Mouse (Mus musculus) fibroblast of lung, adult 2 months (primary cell): ENCODE data around the gene Vwa3a.
"Not testable (repeated sequence)": the region's sequence is repeated elsewhere in the genome, so short reads cannot be mapped to it uniquely, and the experiment has no call there.

Experiments
- DNase-seq: peaks from one replicate; pipeline ENCODE4 v3.0.0-alpha.2; 2011; ENCODE audit warnings: low read depth

The Vwa3a gene

GRCm38 (mm10) chr7:120739018-120739417, at the start of gene Vwa3a:
Vwa3a (plus strand) TSS chr7:120739318.
- no peak for DNase-seq

- DNase-seq: no peak
Observed at GRCm38 (mm10) chr7:120690634-120691033, 48.5 kb upstream of the Vwa3a start.

- DNase-seq: no peak
Observed at GRCm38 (mm10) chr7:120693831-120694375, 45.2 kb upstream of the Vwa3a start.

- DNase-seq: no peak
Observed at GRCm38 (mm10) chr7:120695196-120695595, 43.9 kb upstream of the Vwa3a start.

- no peak for DNase-seq
Observed at GRCm38 (mm10) chr7:120695641-120696040, 43.5 kb upstream of the Vwa3a start.

- no peak for DNase-seq
Observed at GRCm38 (mm10) chr7:120696331-120696730, 42.8 kb upstream of the Vwa3a start.

- no peak for DNase-seq
Observed at GRCm38 (mm10) chr7:120699586-120699985, 39.5 kb upstream of the Vwa3a start.

GRCm38 (mm10) chr7:120703888-120704287, 35.2 kb upstream of the Vwa3a start:
- no peak for DNase-seq

- no peak for DNase-seq
Observed at GRCm38 (mm10) chr7:120712071-120712470, 27.0 kb upstream of the Vwa3a start.

GRCm38 (mm10) chr7:120713225-120713624, 25.9 kb upstream of the Vwa3a start:
- DNase-seq: no peak

- not testable (repeated sequence) for DNase-seq
Observed at GRCm38 (mm10) chr7:120713951-120714350, 25.2 kb upstream of the Vwa3a start.

GRCm38 (mm10) chr7:120717261-120717660, 21.9 kb upstream of the Vwa3a start:
- peak; percentile 59 for DNase-seq

- DNase-seq: no peak
Observed at GRCm38 (mm10) chr7:120721051-120721450, 18.1 kb upstream of the Vwa3a start.

GRCm38 (mm10) chr7:120721456-120721855, 17.7 kb upstream of the Vwa3a start:
- DNase-seq: no peak

GRCm38 (mm10) chr7:120722063-120722462, 17.1 kb upstream of the Vwa3a start:
- DNase-seq: no peak

- DNase-seq: no peak
Observed at GRCm38 (mm10) chr7:120722839-120723278, 16.3 kb upstream of the Vwa3a start.

- no peak for DNase-seq
Observed at GRCm38 (mm10) chr7:120727581-120727980, 11.5 kb upstream of the Vwa3a start.

GRCm38 (mm10) chr7:120729635-120730034, 9.5 kb upstream of the Vwa3a start:
- DNase-seq: no peak

- no peak for DNase-seq
Observed at GRCm38 (mm10) chr7:120732906-120733305, 6.2 kb upstream of the Vwa3a start.

- no peak for DNase-seq
Observed at GRCm38 (mm10) chr7:120739558-120740101, 512 bp downstream of the Vwa3a start.

- DNase-seq: no peak
Observed at GRCm38 (mm10) chr7:120743366-120744351, 4.5 kb downstream of the Vwa3a start.

- DNase-seq: no peak
Observed at GRCm38 (mm10) chr7:120744606-120745005, 5.5 kb downstream of the Vwa3a start.

GRCm38 (mm10) chr7:120746029-120746428, 6.9 kb downstream of the Vwa3a start:
- no peak for DNase-seq
